8 mouse cellular contexts compared by ENCODE assay signal in the genomic region with DNA sequence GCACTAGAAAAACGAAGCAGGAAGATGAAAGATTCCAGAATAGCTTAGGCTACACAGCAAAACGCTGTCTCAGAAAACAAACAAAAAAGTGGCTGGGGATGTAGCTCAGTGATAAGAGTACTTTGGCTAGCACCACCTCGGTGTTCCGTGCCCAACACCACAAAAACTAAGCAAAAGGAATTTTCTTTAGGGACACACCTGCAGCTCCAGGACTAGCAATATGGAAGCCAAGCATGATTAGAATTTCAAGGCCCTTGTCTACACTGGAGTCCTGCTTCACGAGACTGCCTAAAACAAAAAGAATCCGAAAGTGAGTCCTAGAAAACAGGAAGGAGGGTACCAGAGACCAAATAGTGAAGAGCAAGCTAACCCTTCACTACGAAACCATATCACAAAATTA. TPM values are rescaled to one million over a fixed set of nuclear protein-coding genes. Genes with fewer than 3 reads are reported as not detected.
DNase-seq lines count a peak whose midpoint lies in the region; ATAC-seq and TF ChIP-seq lines count a peak whose summit lies in the region.

No protein-coding gene starts in this region.

- peaks cover 2% of the 10 kb centered on the region; the same call in 1 of the 2 replicates for H3K36me3 ChIP-seq in heart, adult 2 months (ENCODE audit: control insufficient read depth, insufficient read depth, low read length)
- H3K36me3 ChIP-seq in E14TG2a.4 (ENCODE audit: insufficient read depth, low read length), result peaks cover 22% of the 10 kb centered on the region
- peaks cover 7% of the 10 kb centered on the region; the same call in 1 of the 2 replicates for H3K36me3 ChIP-seq in forebrain, embryonic 15.5 days
- peaks cover 29% of the 10 kb centered on the region for H3K36me3 ChIP-seq in liver, embryonic 13.5 days
- peaks cover 12% of the 10 kb centered on the region; the same call in 1 of the 2 replicates for H3K36me3 ChIP-seq in stomach, embryonic 14.5 days (ENCODE audit: control insufficient read depth, insufficient read depth, low read length)

- ATAC-seq in forebrain, embryonic 15.5 days (replicated peaks), result no peak
- no peak for ATAC-seq in liver, embryonic 13.5 days (ENCODE audit: low read depth)
- ATAC-seq in stomach, embryonic 14.5 days (ENCODE audit: insufficient number of reproducible peaks, insufficient read depth, low FRiP score, low read depth), result no peak

- no peaks in the 10 kb centered on the region for H3K79me2 ChIP-seq in heart, adult 2 months (replicated peaks; ENCODE audit: control insufficient read depth, insufficient read depth, low read length)

- TF ChIP-seq POLR2A in heart, adult 2 months (IDR thresholded peaks at IDR 0.05; ENCODE audit: insufficient read depth, low read depth, low read length), result no peak

- intact Hi-C loops in heart, adult 2 months (cut with DNase I), result loop anchor here (1.0 to 10.0 kb wide), 3 partner anchors 24 to 308 kb away; a partner anchor contains a TSS
- intact Hi-C loops in heart, postnatal 14 days (cut with DNase I), result loop anchor here (2.0 to 10.0 kb wide), 2 partner anchors 24 to 52 kb away; a partner anchor contains a TSS
- intact Hi-C loops in left cerebral cortex, postnatal 36 days (cut with DNase I), result no loop called here

- peaks cover 4% of the 10 kb centered on the region for H3K4me1 ChIP-seq in heart, adult 2 months (ENCODE audit: control insufficient read depth, insufficient read depth, low read length)
- peaks cover 54% of the 10 kb centered on the region for H3K4me1 ChIP-seq in E14TG2a.4 (replicated peaks; ENCODE audit: low read depth, low read length)
- H3K4me1 ChIP-seq in forebrain, embryonic 15.5 days, result peaks cover 19% of the 10 kb centered on the region
- peaks cover 42% of the 10 kb centered on the region for H3K4me1 ChIP-seq in liver, embryonic 13.5 days (replicated peaks)
- H3K4me1 ChIP-seq in stomach, embryonic 14.5 days (ENCODE audit: control insufficient read depth, insufficient read depth, low read length), result 0 out of 2 replicates have a peak, but pooled peaks cover 3% of the 10 kb centered on the region

- 0 out of 2 replicates have a peak overlapping the region, but pooled peaks have one; percentile 8 for H3K9ac ChIP-seq in heart, adult 2 months (ENCODE audit: low read depth, low read length)
- H3K9ac ChIP-seq in forebrain, embryonic 15.5 days (replicated peaks), result no peak overlapping the region
- peak overlapping the region; percentile 76 for H3K9ac ChIP-seq in liver, embryonic 13.5 days
- H3K9ac ChIP-seq in stomach, embryonic 14.5 days (replicated peaks; ENCODE audit: low read depth, low read length), result 0 out of 2 replicates have a peak overlapping the region, but pooled peaks have one; percentile 10

- no peak for TF ChIP-seq EP300 in heart, adult 2 months (IDR thresholded peaks at IDR 0.05; ENCODE audit: insufficient read depth, low read depth, low read length)

- H3K27me3 ChIP-seq in heart, adult 2 months (ENCODE audit: control insufficient read depth, insufficient read depth, low read length), result no peaks in the 10 kb centered on the region
- no peaks in the 10 kb centered on the region for H3K27me3 ChIP-seq in E14TG2a.4 (ENCODE audit: insufficient read depth, low read length)
- H3K27me3 ChIP-seq in forebrain, embryonic 15.5 days, result no peaks in the 10 kb centered on the region
- H3K27me3 ChIP-seq in liver, embryonic 13.5 days, result no peaks in the 10 kb centered on the region
- H3K27me3 ChIP-seq in stomach, embryonic 14.5 days (ENCODE audit: control insufficient read depth, insufficient read depth, low read length), result no peaks in the 10 kb centered on the region

- H3K9me3 ChIP-seq in E14TG2a.4 (ENCODE audit: low read length), result no peaks in the 10 kb centered on the region
- H3K9me3 ChIP-seq in forebrain, embryonic 15.5 days, result no peaks in the 10 kb centered on the region
- H3K9me3 ChIP-seq in liver, embryonic 13.5 days (replicated peaks), result no peaks in the 10 kb centered on the region
- H3K9me3 ChIP-seq in stomach, embryonic 14.5 days (ENCODE audit: control insufficient read depth, low read depth, low read length), result no peaks in the 10 kb centered on the region

- H3K4me3 ChIP-seq in heart, adult 2 months, result peak overlapping the region; percentile 90
- H3K4me3 ChIP-seq in E14TG2a.4 (replicated peaks; ENCODE audit: low read length), result peak overlapping the region; percentile 95
- H3K4me3 ChIP-seq in forebrain, embryonic 15.5 days, result peak overlapping the region; percentile 77
- peak overlapping the region; percentile 83 for H3K4me3 ChIP-seq in liver, embryonic 13.5 days (replicated peaks)
- H3K4me3 ChIP-seq in stomach, embryonic 14.5 days (ENCODE audit: low read depth, low read length), result peak overlapping the region; percentile 82

- 6% methylated on average over 7 of the region's 7 CpGs for WGBS in heart, adult 2 months
- WGBS in forebrain, embryonic 15.5 days, result 28% methylated on average over 7 of the region's 7 CpGs
- WGBS in liver, embryonic 13.5 days (ENCODE audit: insufficient replicate concordance), result 4% methylated on average over 7 of the region's 7 CpGs
- 19% methylated on average over 7 of the region's 7 CpGs for WGBS in stomach, embryonic 14.5 days

- peak in 1 of 2 experiments; percentile 28 for DNase-seq in heart, adult 2 months
- DNase-seq in heart, postnatal 14 days, result no peak
- DNase-seq in liver, embryonic 13.5 days, result no peak
- DNase-seq in layer of hippocampus, adult 11-12 months (ENCODE audit: low spot score), result no peak
- no peak for DNase-seq in left cerebral cortex, postnatal 36 days (ENCODE audit: low spot score in 2 of 2)

- H3K4me2 ChIP-seq in forebrain, embryonic 15.5 days (replicated peaks), result peak overlapping the region; percentile 86
- peak overlapping the region; percentile 79 for H3K4me2 ChIP-seq in liver, embryonic 13.5 days
- peak overlapping the region; percentile 53 for H3K4me2 ChIP-seq in stomach, embryonic 14.5 days (replicated peaks; ENCODE audit: low read depth, low read length)

- no peak for TF ChIP-seq CTCF in heart, adult 2 months (IDR thresholded peaks at IDR 0.05)
- TF ChIP-seq CTCF in E14TG2a.4 (conservative IDR thresholded peaks at IDR 0.05; ENCODE audit: low read length), result no peak

- H3K27ac ChIP-seq in heart, adult 2 months, result peak overlapping the region; percentile 89
- H3K27ac ChIP-seq in forebrain, embryonic 15.5 days (replicated peaks), result peak overlapping the region; percentile 93
- H3K27ac ChIP-seq in liver, embryonic 13.5 days, result peak overlapping the region; percentile 96
- H3K27ac ChIP-seq in stomach, embryonic 14.5 days (ENCODE audit: low read length), result peak overlapping the region; percentile 95

RNA-seq across cellular contexts. Expression of a gene that starts 1.0 kb away (rescaled TPM):
- total RNA-seq in heart, adult 2 months (2021), result 1 to 10 TPM; 3.5 to 6.2 TPM
- polyA plus RNA-seq in heart, adult 2 months (2012; rRNA removed), result 6.9 TPM in 2 replicates
- 1 to 10 TPM; 7.6 to 8.5 TPM for total RNA-seq in heart, postnatal 14 days (2021)
- 13.8 and 14.3 TPM in 2 replicates for polyA plus RNA-seq in forebrain, embryonic 15.5 days (2015; fragmentation: Nextera tagmentation; extraction: Ambion mirVana)
- polyA plus RNA-seq in liver, embryonic 13.5 days (2015; fragmentation: Nextera tagmentation; extraction: Ambion mirVana), result 31.4 and 31.7 TPM in 2 replicates
- 29.5 and 32.9 TPM in 2 replicates for polyA plus RNA-seq in stomach, embryonic 14.5 days (2014; fragmentation: Nextera tagmentation; extraction: Ambion mirVana)
- 1 to 10 TPM; 2.7 to 2.8 TPM for total RNA-seq in left cerebral cortex, postnatal 36 days (2021)

RNA-seq across cellular contexts. Expression of a gene that starts 14.1 kb away (rescaled TPM):
- 10 to 100 TPM in 1 of 2 experiments, 1 to 10 TPM in 1; 7.6 to 10.2 TPM for total RNA-seq in heart, adult 2 months (2021)
- polyA plus RNA-seq in heart, adult 2 months (2012; rRNA removed), result 12.2 and 14.0 TPM in 2 replicates
- total RNA-seq in heart, postnatal 14 days (2021), result 10 to 100 TPM; 10.9 to 11.4 TPM
- polyA plus RNA-seq in forebrain, embryonic 15.5 days (2015; fragmentation: Nextera tagmentation; extraction: Ambion mirVana), result 6.4 and 8.3 TPM in 2 replicates
- polyA plus RNA-seq in liver, embryonic 13.5 days (2015; fragmentation: Nextera tagmentation; extraction: Ambion mirVana), result 20.7 and 21.7 TPM in 2 replicates
- polyA plus RNA-seq in stomach, embryonic 14.5 days (2014; fragmentation: Nextera tagmentation; extraction: Ambion mirVana), result 33.6 and 35.5 TPM in 2 replicates
- 10 to 100 TPM; 17.2 to 20.0 TPM for total RNA-seq in left cerebral cortex, postnatal 36 days (2021)

RNA-seq across cellular contexts. Expression of a gene that starts 24.8 kb away (rescaled TPM):
- total RNA-seq in heart, adult 2 months (2021), result 10 to 100 TPM; 29.9 to 31.7 TPM
- 41.7 and 46.2 TPM in 2 replicates for polyA plus RNA-seq in heart, adult 2 months (2012; rRNA removed)
- 10 to 100 TPM; 34.3 to 34.9 TPM for total RNA-seq in heart, postnatal 14 days (2021)
- polyA plus RNA-seq in forebrain, embryonic 15.5 days (2015; fragmentation: Nextera tagmentation; extraction: Ambion mirVana), result 15.8 and 17.1 TPM in 2 replicates
- polyA plus RNA-seq in liver, embryonic 13.5 days (2015; fragmentation: Nextera tagmentation; extraction: Ambion mirVana), result 831 and 956 TPM in 2 replicates
- 67.3 and 78.3 TPM in 2 replicates for polyA plus RNA-seq in stomach, embryonic 14.5 days (2014; fragmentation: Nextera tagmentation; extraction: Ambion mirVana)
- total RNA-seq in left cerebral cortex, postnatal 36 days (2021), result 10 to 100 TPM; 17.0 to 18.0 TPM

RNA-seq across cellular contexts. Expression of a gene that starts 25.1 kb away (rescaled TPM):
- under 1 TPM; 0.18 to 0.20 TPM for total RNA-seq in heart, adult 2 months (2021)
- 0.23 and 0.44 TPM in 2 replicates for polyA plus RNA-seq in heart, adult 2 months (2012; rRNA removed)
- total RNA-seq in heart, postnatal 14 days (2021), result under 1 TPM; 0.14 to 0.20 TPM
- polyA plus RNA-seq in forebrain, embryonic 15.5 days (2015; fragmentation: Nextera tagmentation; extraction: Ambion mirVana), result 2.0 and 2.2 TPM in 2 replicates
- 0.07 and 0.10 TPM in 2 replicates for polyA plus RNA-seq in liver, embryonic 13.5 days (2015; fragmentation: Nextera tagmentation; extraction: Ambion mirVana)
- polyA plus RNA-seq in stomach, embryonic 14.5 days (2014; fragmentation: Nextera tagmentation; extraction: Ambion mirVana), result 0.64 and 1.00 TPM in 2 replicates
- 100 to 1,000 TPM; 124 to 166 TPM for total RNA-seq in left cerebral cortex, postnatal 36 days (2021)

RNA-seq across cellular contexts. Expression of a gene that starts 26.5 kb away (rescaled TPM):
- total RNA-seq in heart, adult 2 months (2021), result under 1 TPM; 0.59 to 0.81 TPM
- polyA plus RNA-seq in heart, adult 2 months (2012; rRNA removed), result 0.59 and 0.61 TPM in 2 replicates
- 1 to 10 TPM; 1.4 to 2.8 TPM for total RNA-seq in heart, postnatal 14 days (2021)
- polyA plus RNA-seq in forebrain, embryonic 15.5 days (2015; fragmentation: Nextera tagmentation; extraction: Ambion mirVana), result 1.1 and 1.3 TPM in 2 replicates
- 0.78 and 0.88 TPM in 2 replicates for polyA plus RNA-seq in liver, embryonic 13.5 days (2015; fragmentation: Nextera tagmentation; extraction: Ambion mirVana)
- 1.4 and 1.5 TPM in 2 replicates for polyA plus RNA-seq in stomach, embryonic 14.5 days (2014; fragmentation: Nextera tagmentation; extraction: Ambion mirVana)
- under 1 TPM; 0.25 to 0.48 TPM for total RNA-seq in left cerebral cortex, postnatal 36 days (2021)

Comparison
In these comparisons a context has a peak if more than half of its experiments do, and no peak if none do; other contexts are left out.
1. RNA of a gene that starts 24.8 kb away (polyA plus RNA-seq): 831 to 956 TPM in liver, embryonic 13.5 days; 67.3 to 78.3 TPM in stomach, embryonic 14.5 days, 41.7 to 46.2 TPM in heart, adult 2 months and 15.8 to 17.1 TPM in forebrain, embryonic 15.5 days; every median in the first group is over 10 times any median in the second.
2. Peak in every context shown above with its lines, with median percentiles within 50 percentile points of each other: H3K27ac ChIP-seq, H3K4me3 ChIP-seq and H3K4me2 ChIP-seq.